Comparison of ENCODE assay signal across 23 mouse cellular contexts in the genomic region with DNA sequence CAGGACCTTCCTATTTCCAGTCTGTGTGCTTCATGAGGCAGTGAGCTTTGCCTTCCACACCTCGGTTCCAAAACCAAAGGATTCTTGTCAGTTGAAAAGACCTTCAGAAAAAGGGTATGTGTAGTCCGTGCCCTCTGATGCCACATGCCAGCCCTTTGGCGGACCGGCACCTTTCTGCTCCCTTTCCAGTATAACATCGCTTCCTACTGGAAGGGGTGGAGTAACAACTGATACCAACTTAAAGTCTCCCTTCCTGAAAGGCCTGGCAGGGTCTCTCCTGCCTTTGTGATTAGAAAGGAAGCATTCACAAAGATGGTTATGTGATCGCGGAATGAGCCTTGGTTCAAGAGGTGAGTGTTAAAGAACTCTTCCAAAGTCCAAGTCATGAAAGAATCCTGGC.
"Had no signal": no experiment of that assay in that cellular context is flagged by ENCODE, and none has a peak within 500 bp of the region (broad histone marks: within the 10 kb centered on the region; RNA-seq: fewer than 3 reads in every experiment).

No protein-coding gene starts in this region.

- H3K9me3 ChIP-seq: heart, embryonic 13.5 days; heart, embryonic 15.5 days; hindbrain, embryonic 13.5 days; hindbrain, embryonic 15.5 days; limb, embryonic 13.5 days had no signal

- H3K9ac ChIP-seq: heart, embryonic 13.5 days; heart, embryonic 15.5 days; hindbrain, embryonic 13.5 days; hindbrain, embryonic 15.5 days; limb, embryonic 13.5 days had no signal

- H3K4me2 ChIP-seq: heart, embryonic 11.5 days; heart, embryonic 13.5 days; heart, embryonic 15.5 days; hindbrain, embryonic 13.5 days; hindbrain, embryonic 15.5 days; limb, embryonic 13.5 days had no signal

- DNase-seq: gastrocnemius, postnatal 14 days; gastrocnemius, postnatal 36 days; heart, adult 11 months; heart, adult 2 months; heart, postnatal 14 days; heart, postnatal 36 days; kidney, adult 11 months; kidney, adult 8-10 months; kidney, postnatal 10 days; kidney, postnatal 25 days; kidney, postnatal 4 days; left cerebral cortex, postnatal 4 days had no signal

- H3K4me1 ChIP-seq: hindbrain, embryonic 13.5 days; hindbrain, embryonic 15.5 days had no signal

- H3K27ac ChIP-seq: heart, adult 2 months; heart, embryonic 13.5 days; heart, embryonic 15.5 days; hindbrain, embryonic 13.5 days; hindbrain, embryonic 15.5 days; hindbrain, postnatal 0 days; layer of hippocampus, adult 2 months; left cerebral cortex, adult 2 months; limb, embryonic 13.5 days had no signal

- H3K36me3 ChIP-seq: heart, embryonic 13.5 days; heart, embryonic 15.5 days; hindbrain, embryonic 13.5 days; hindbrain, embryonic 15.5 days; limb, embryonic 13.5 days had no signal

- ATAC-seq: forebrain, embryonic 16.5 days; hindbrain, postnatal 0 days; intestine, embryonic 16.5 days had no signal

- H3K4me3 ChIP-seq: heart, adult 2 months; heart, embryonic 13.5 days; heart, embryonic 15.5 days; hindbrain, embryonic 13.5 days; hindbrain, embryonic 15.5 days; layer of hippocampus, adult 2 months; left cerebral cortex, adult 2 months; limb, embryonic 13.5 days had no signal

- H3K27me3 ChIP-seq: heart, embryonic 13.5 days; heart, embryonic 15.5 days; hindbrain, embryonic 15.5 days; limb, embryonic 13.5 days had no signal
